Mouse (Mus musculus): ENCODE data around the gene Odf3. TPM values are rescaled to one million over a fixed set of nuclear protein-coding genes. Genes with fewer than 3 reads are reported as not detected.

Gene Odf3
- polyA plus RNA-seq, 1 experiment from 2014 or later, result 0.07 TPM

DNA sequence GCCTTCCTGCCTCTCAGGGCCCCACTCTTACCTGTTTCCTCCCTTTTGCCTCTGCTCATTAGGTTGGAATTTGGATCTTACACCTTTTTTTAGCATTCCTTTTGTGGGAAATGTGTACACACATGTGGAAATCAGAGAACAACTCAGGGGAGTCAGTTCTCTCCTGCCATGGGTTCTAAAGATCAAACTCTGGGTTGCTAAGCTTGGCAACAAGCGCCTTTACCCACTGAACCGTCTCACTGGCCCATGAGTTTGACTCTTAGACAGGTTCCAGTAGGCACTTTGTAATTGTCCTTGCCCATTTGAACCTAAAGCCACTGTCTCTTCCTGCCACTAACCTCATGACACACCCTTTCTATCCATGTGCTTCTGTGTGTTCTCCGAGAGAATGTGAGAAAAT is 47.0 kb downstream of the Odf3 start:
- H3K27ac ChIP-seq, result no peak overlapping the region
- H3K27me3 ChIP-seq (replicated peaks), result no peaks in the 10 kb centered on the region
- H3K9me3 ChIP-seq (replicated peaks), result no peaks in the 10 kb centered on the region
- H3K4me1 ChIP-seq, result no peaks in the 10 kb centered on the region
- WGBS (ENCODE audit: insufficient replicate concordance), result 89% methylated on average over 3 of the region's 3 CpGs
- H3K4me2 ChIP-seq, result no peak overlapping the region
- no peak overlapping the region for H3K9ac ChIP-seq
- no peak overlapping the region for H3K4me3 ChIP-seq
- peaks cover 87% of the 10 kb centered on the region for H3K36me3 ChIP-seq
- no peak for ATAC-seq

DNA sequence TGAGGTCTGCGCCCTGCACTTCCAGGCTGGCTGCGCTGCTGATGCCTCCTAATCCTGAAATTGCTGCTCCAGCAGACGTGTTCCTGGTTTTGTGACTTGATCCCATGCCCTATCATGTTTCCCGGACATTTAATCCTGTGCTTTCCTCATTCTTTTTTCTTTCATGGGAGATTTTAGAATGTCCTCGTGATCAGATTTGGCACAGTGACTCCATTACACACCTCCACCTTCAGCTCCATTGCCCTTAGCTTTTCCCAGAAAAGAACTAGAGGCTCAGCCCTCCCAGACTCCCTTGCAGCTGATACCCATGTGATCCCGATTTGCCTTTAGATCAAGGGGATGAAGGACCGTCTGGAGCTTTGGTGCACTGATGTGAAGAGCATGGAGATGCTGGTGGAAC is 50.3 kb downstream of the Odf3 start:
- H3K36me3 ChIP-seq, result peaks cover 64% of the 10 kb centered on the region
- WGBS (ENCODE audit: insufficient replicate concordance), result 81% methylated on average over 7 of the region's 7 CpGs
- no peak overlapping the region for H3K4me2 ChIP-seq
- H3K27ac ChIP-seq, result no peak overlapping the region
- H3K27me3 ChIP-seq (replicated peaks), result no peaks in the 10 kb centered on the region
- no peaks in the 10 kb centered on the region for H3K9me3 ChIP-seq (replicated peaks)
- no peak overlapping the region for H3K9ac ChIP-seq
- no peaks in the 10 kb centered on the region for H3K4me1 ChIP-seq
- ATAC-seq, result no peak
- no peak overlapping the region for H3K4me3 ChIP-seq

DNA sequence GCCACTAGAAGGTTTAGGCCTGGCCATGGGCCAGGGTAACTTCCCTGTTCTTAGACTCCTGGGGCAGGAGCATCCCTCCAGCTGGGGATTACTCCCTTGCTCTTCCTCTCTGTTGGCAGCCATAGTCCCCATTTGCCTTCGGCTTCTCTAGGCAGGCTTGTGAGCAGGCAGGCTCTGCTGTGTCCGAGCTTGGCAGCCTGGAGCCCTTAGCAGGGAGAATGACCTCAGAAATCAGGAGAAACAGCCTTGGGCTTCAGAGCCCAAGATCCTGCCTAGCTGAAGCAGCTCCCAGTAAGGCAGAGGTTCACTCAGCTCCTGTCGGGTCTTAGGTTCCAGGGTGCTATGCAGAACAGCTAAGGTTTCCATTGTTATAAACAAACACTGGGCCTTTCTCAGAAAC is 51.5 kb downstream of the Odf3 start:
- ATAC-seq, result no peak
- no peaks in the 10 kb centered on the region for H3K27me3 ChIP-seq (replicated peaks)
- no peak overlapping the region for H3K4me3 ChIP-seq
- H3K27ac ChIP-seq, result no peak overlapping the region
- H3K4me2 ChIP-seq, result no peak overlapping the region
- no peaks in the 10 kb centered on the region for H3K9me3 ChIP-seq (replicated peaks)
- 75% methylated on average over 3 of the region's 3 CpGs for WGBS (ENCODE audit: insufficient replicate concordance)
- H3K9ac ChIP-seq, result no peak overlapping the region
- H3K4me1 ChIP-seq, result no peaks in the 10 kb centered on the region
- peaks cover 52% of the 10 kb centered on the region for H3K36me3 ChIP-seq

DNA sequence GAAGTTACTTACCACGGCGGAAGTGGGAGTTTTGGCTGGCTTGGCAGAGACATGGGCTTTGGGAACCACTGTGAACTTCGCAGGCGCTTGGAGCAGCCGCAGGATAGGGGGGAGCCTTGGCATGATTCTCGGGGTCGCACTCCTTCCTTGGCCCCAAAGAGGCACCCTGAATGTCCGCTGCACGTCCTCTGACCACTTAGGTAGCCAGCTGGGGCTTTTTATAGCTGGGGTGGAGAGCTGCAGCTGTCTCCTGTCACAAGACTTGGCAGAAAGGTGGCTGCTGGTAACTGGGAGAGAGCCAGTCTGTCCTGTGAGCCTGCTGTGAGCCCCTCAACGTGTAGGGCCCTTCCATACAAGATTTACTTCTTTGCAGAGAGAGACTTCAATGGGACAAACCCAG is 52.6 kb downstream of the Odf3 start, which contains the start of gene Cox8b:
Gene Cox8b, minus strand, starts transcription at position 227 of the 400 bp plus-strand sequence.
- no peak within 1 kb of the TSS for H3K4me3 ChIP-seq
- ATAC-seq, result no peak
- H3K36me3 ChIP-seq, result peaks cover 42% of the 10 kb centered on the region
- 69% methylated on average over 10 of the region's 10 CpGs for WGBS (ENCODE audit: insufficient replicate concordance)
- no peaks in the 10 kb centered on the region for H3K4me1 ChIP-seq
- no peak within 1 kb of the TSS for H3K9ac ChIP-seq
- no peaks in the 10 kb centered on the region for H3K9me3 ChIP-seq (replicated peaks)
- H3K27ac ChIP-seq, result no peak within 1 kb of the TSS
- H3K4me2 ChIP-seq, result no peak within 1 kb of the TSS
- H3K27me3 ChIP-seq (replicated peaks), result no peaks in the 10 kb centered on the region

Other genes with a start within 250 kb of the Odf3 start
- gene Olfr46, start 246.5 kb upstream of the Odf3 start, polyA plus RNA-seq (2016; fragmentation: Nextera tagmentation; extraction: Ambion mirVana), result not detected in 2 replicates
- not detected in 2 replicates for gene Olfr61, start 218.8 kb upstream of the Odf3 start, polyA plus RNA-seq (2016; fragmentation: Nextera tagmentation; extraction: Ambion mirVana)
- gene Olfr53, start 201.4 kb upstream of the Odf3 start, polyA plus RNA-seq (2016; fragmentation: Nextera tagmentation; extraction: Ambion mirVana), result not detected in 2 replicates
- gene Olfr539, start 187.9 kb upstream of the Odf3 start, polyA plus RNA-seq (2016; fragmentation: Nextera tagmentation; extraction: Ambion mirVana), result not detected in 2 replicates
- not detected in 2 replicates for gene Olfr45, start 165.9 kb upstream of the Odf3 start, polyA plus RNA-seq (2016; fragmentation: Nextera tagmentation; extraction: Ambion mirVana)
- gene Olfr541, start 150.5 kb upstream of the Odf3 start, polyA plus RNA-seq (2016; fragmentation: Nextera tagmentation; extraction: Ambion mirVana), result not detected in 2 replicates
- gene Cyp2e1, start 84.1 kb upstream of the Odf3 start, polyA plus RNA-seq (2016; fragmentation: Nextera tagmentation; extraction: Ambion mirVana), result not detected in 2 replicates
- gene Syce1, start 60.0 kb upstream of the Odf3 start, polyA plus RNA-seq (2016; fragmentation: Nextera tagmentation; extraction: Ambion mirVana), result 0.15 TPM in 1 of 2 replicates, not detected in the other
- 0.43 and 0.51 TPM in 2 replicates for gene Zfp941, start 25.6 kb upstream of the Odf3 start, polyA plus RNA-seq (2016; fragmentation: Nextera tagmentation; extraction: Ambion mirVana)
- 4.5 and 4.6 TPM in 2 replicates for gene Urah, start 12.8 kb upstream of the Odf3 start, polyA plus RNA-seq (2016; fragmentation: Nextera tagmentation; extraction: Ambion mirVana)
- not detected in 2 replicates for gene Scgb1c1, start 2.3 kb upstream of the Odf3 start, polyA plus RNA-seq (2016; fragmentation: Nextera tagmentation; extraction: Ambion mirVana)
- not detected in 2 replicates for gene Gm45785, start 8.5 kb downstream of the Odf3 start, polyA plus RNA-seq (2016; fragmentation: Nextera tagmentation; extraction: Ambion mirVana)
- 30.7 and 33.8 TPM in 2 replicates for gene Ric8a, start 9.2 kb downstream of the Odf3 start, polyA plus RNA-seq (2016; fragmentation: Nextera tagmentation; extraction: Ambion mirVana)
- 17.4 and 18.0 TPM in 2 replicates for gene Bet1l, start 9.8 kb downstream of the Odf3 start, polyA plus RNA-seq (2016; fragmentation: Nextera tagmentation; extraction: Ambion mirVana)
- 204 and 213 TPM in 2 replicates for gene Psmd13, start 34.2 kb downstream of the Odf3 start, polyA plus RNA-seq (2016; fragmentation: Nextera tagmentation; extraction: Ambion mirVana)
- gene Sirt3, start 34.5 kb downstream of the Odf3 start, polyA plus RNA-seq (2016; fragmentation: Nextera tagmentation; extraction: Ambion mirVana), result 16.0 and 18.1 TPM in 2 replicates
- gene Cox8b, start 52.6 kb downstream of the Odf3 start, polyA plus RNA-seq (2016; fragmentation: Nextera tagmentation; extraction: Ambion mirVana), result not detected in 2 replicates
- 1.1 and 1.4 TPM in 2 replicates for gene Nlrp6, start 73.1 kb downstream of the Odf3 start, polyA plus RNA-seq (2016; fragmentation: Nextera tagmentation; extraction: Ambion mirVana)
- gene Pgghg, start 93.6 kb downstream of the Odf3 start, polyA plus RNA-seq (2016; fragmentation: Nextera tagmentation; extraction: Ambion mirVana), result 7.8 and 7.9 TPM in 2 replicates
- 0.94 and 0.99 TPM in 2 replicates for gene Ifitm5, start 102.5 kb downstream of the Odf3 start, polyA plus RNA-seq (2016; fragmentation: Nextera tagmentation; extraction: Ambion mirVana)
- not detected in 2 replicates for gene Gm45717, start 108.1 kb downstream of the Odf3 start, polyA plus RNA-seq (2016; fragmentation: Nextera tagmentation; extraction: Ambion mirVana)
- gene Ifitm2, start 108.2 kb downstream of the Odf3 start, polyA plus RNA-seq (2016; fragmentation: Nextera tagmentation; extraction: Ambion mirVana), result 355 TPM in 2 replicates
- 19.5 and 23.4 TPM in 2 replicates for gene Ifitm1, start 119.4 kb downstream of the Odf3 start, polyA plus RNA-seq (2016; fragmentation: Nextera tagmentation; extraction: Ambion mirVana)
- 35.7 TPM in 2 replicates for gene Ifitm3, start 163.0 kb downstream of the Odf3 start, polyA plus RNA-seq (2016; fragmentation: Nextera tagmentation; extraction: Ambion mirVana)
- 1.4 and 2.7 TPM in 2 replicates for gene Ifitm6, start 170.1 kb downstream of the Odf3 start, polyA plus RNA-seq (2016; fragmentation: Nextera tagmentation; extraction: Ambion mirVana)
- not detected in 2 replicates for gene Gm17387, start 181.3 kb downstream of the Odf3 start, polyA plus RNA-seq (2016; fragmentation: Nextera tagmentation; extraction: Ambion mirVana)
- gene B4galnt4, start 213.3 kb downstream of the Odf3 start, polyA plus RNA-seq (2016; fragmentation: Nextera tagmentation; extraction: Ambion mirVana), result 1.9 and 2.3 TPM in 2 replicates
- gene Pkp3, start 230.4 kb downstream of the Odf3 start, polyA plus RNA-seq (2016; fragmentation: Nextera tagmentation; extraction: Ambion mirVana), result 0.71 and 1.1 TPM in 2 replicates

Measured in liver, embryonic 12.5 days (tissue).